Mouse (Mus musculus): ENCODE measurements around the gene Cradd.

- TF ChIP-seq CTCF (conservative IDR thresholded peaks at IDR 0.05; ENCODE audit: low read length) (no peak), POU5F1 (IDR thresholded peaks at IDR 0.05; ENCODE audit: borderline replicate concordance, low read length) (no peak), NANOG (IDR thresholded peaks at IDR 0.05; ENCODE audit: borderline replicate concordance, low read length) (no peak)
Observed at GRCm38 (mm10) chr10:95275488-95275887, 48.4 kb downstream of the Cradd start.

Data from E14TG2a.4 (cell line).